ENCODE assay signal across 8 mouse cellular contexts in genomic region chr14:61439141-61439660, GRCm38 (mm10). TPM values are rescaled to one million over a fixed set of nuclear protein-coding genes. Genes with fewer than 3 reads are reported as not detected.
DNase-seq lines count a peak whose midpoint lies in the region; ATAC-seq and TF ChIP-seq lines count a peak whose summit lies in the region.

No protein-coding gene starts in this region.

- under 1% methylated on average over 37 of the region's 62 CpGs for WGBS in neural tube, embryonic 11.5 days
- 0% methylated on average over 60 of the region's 62 CpGs for WGBS in intestine, embryonic 16.5 days
- under 1% methylated on average over 51 of the region's 62 CpGs for WGBS in liver, embryonic 12.5 days (ENCODE audit: insufficient replicate concordance)

- DNase-seq in neural tube, embryonic 11.5 days (ENCODE audit: low spot score): no peak
- no peak for DNase-seq in neural tube, embryonic 10.5 days (ENCODE audit: extremely low spot score, low spot score)
- DNase-seq in cerebellum, adult 11 months: peak; percentile 67
- DNase-seq in thymus, postnatal 25 days: peak; percentile 62

- peak overlapping the region; percentile 39 for H3K4me2 ChIP-seq in neural tube, embryonic 11.5 days (ENCODE audit: low read depth)
- peak overlapping the region; percentile 70 for H3K4me2 ChIP-seq in intestine, embryonic 16.5 days (ENCODE audit: low read depth, low read length)
- peak overlapping the region; percentile 80 for H3K4me2 ChIP-seq in liver, embryonic 12.5 days
- peak overlapping the region; percentile 84 for H3K4me2 ChIP-seq in myocyte (ENCODE audit: low read depth)

- peaks cover 8% of the 10 kb centered on the region for H3K4me1 ChIP-seq in neural tube, embryonic 11.5 days (ENCODE audit: control insufficient read depth, insufficient read depth, low read length)
- H3K4me1 ChIP-seq in intestine, embryonic 16.5 days (ENCODE audit: control insufficient read depth, insufficient read depth, low read length): peaks cover 8% of the 10 kb centered on the region; the same call in 1 of the 2 replicates
- peaks cover 41% of the 10 kb centered on the region for H3K4me1 ChIP-seq in liver, embryonic 12.5 days

- no peaks in the 10 kb centered on the region for H3K36me3 ChIP-seq in neural tube, embryonic 11.5 days (ENCODE audit: control insufficient read depth, insufficient read depth, low read length)
- H3K36me3 ChIP-seq in intestine, embryonic 16.5 days (ENCODE audit: control insufficient read depth, insufficient read depth, low read length): no peaks in the 10 kb centered on the region
- H3K36me3 ChIP-seq in liver, embryonic 12.5 days: peaks cover 10% of the 10 kb centered on the region; the same call in 1 of the 2 replicates
- peaks cover 3% of the 10 kb centered on the region for H3K36me3 ChIP-seq in myocyte (ENCODE audit: control insufficient read depth, insufficient read depth)

- peak overlapping the region; percentile 92 for H3K4me3 ChIP-seq in neural tube, embryonic 11.5 days (ENCODE audit: low read depth, low read length)
- peak overlapping the region; percentile 87 for H3K4me3 ChIP-seq in intestine, embryonic 16.5 days (ENCODE audit: low read length)
- H3K4me3 ChIP-seq in liver, embryonic 12.5 days: peak overlapping the region; percentile 86
- peak overlapping the region; percentile 35 for H3K4me3 ChIP-seq in myocyte

- peak overlapping the region; percentile 97 for H3K27ac ChIP-seq in neural tube, embryonic 11.5 days (ENCODE audit: low read depth, low read length)
- peak overlapping the region; percentile 98 for H3K27ac ChIP-seq in intestine, embryonic 16.5 days (ENCODE audit: low read length)
- peak overlapping the region; percentile 95 for H3K27ac ChIP-seq in liver, embryonic 12.5 days

- peak; percentile 73 for ATAC-seq in neural tube, embryonic 11.5 days (ENCODE audit: insufficient read depth, low FRiP score, low TSS enrichment)
- ATAC-seq in frontal cortex, adult (ENCODE audit: low TSS enrichment): peak; percentile 51
- ATAC-seq in intestine, embryonic 16.5 days: peak; percentile 63
- ATAC-seq in liver, embryonic 12.5 days: peak; percentile 42

- peaks cover 42% of the 10 kb centered on the region for H3K79me2 ChIP-seq in myocyte (ENCODE audit: control insufficient read depth, insufficient read depth)

- H3K27me3 ChIP-seq in neural tube, embryonic 11.5 days (ENCODE audit: control insufficient read depth, insufficient read depth, low read length): no peaks in the 10 kb centered on the region
- no peaks in the 10 kb centered on the region for H3K27me3 ChIP-seq in intestine, embryonic 16.5 days (replicated peaks; ENCODE audit: control insufficient read depth, insufficient read depth, low read length)
- H3K27me3 ChIP-seq in liver, embryonic 12.5 days (replicated peaks): 0 out of 2 replicates have a peak, but pooled peaks cover 5% of the 10 kb centered on the region
- H3K27me3 ChIP-seq in myocyte (ENCODE audit: control insufficient read depth, insufficient read depth, insufficient read length): no peaks in the 10 kb centered on the region

- H3K9ac ChIP-seq in neural tube, embryonic 11.5 days (ENCODE audit: low read length): peak overlapping the region; percentile 93
- peak overlapping the region; percentile 89 for H3K9ac ChIP-seq in intestine, embryonic 16.5 days (ENCODE audit: low read depth, low read length)
- peak overlapping the region; percentile 95 for H3K9ac ChIP-seq in liver, embryonic 12.5 days

- no peaks in the 10 kb centered on the region for H3K9me3 ChIP-seq in neural tube, embryonic 11.5 days (ENCODE audit: control insufficient read depth, low read length)
- H3K9me3 ChIP-seq in intestine, embryonic 16.5 days (ENCODE audit: control insufficient read depth, low read length): no peaks in the 10 kb centered on the region
- no peaks in the 10 kb centered on the region for H3K9me3 ChIP-seq in liver, embryonic 12.5 days (replicated peaks)

- H3ac ChIP-seq in myocyte (ENCODE audit: control insufficient read depth, insufficient read length): peak overlapping the region; percentile 90

- TF ChIP-seq POLR2A in myocyte (IDR thresholded peaks at IDR 0.05; ENCODE audit: insufficient read length, low read depth): no peak

TF ChIP-seq in myocyte, 11 proteins besides CTCF, POLR2A, EP300 and RAD21:
- no peak for TF ChIP-seq POLR2AphosphoS2 (IDR thresholded peaks at IDR 0.05; ENCODE audit: insufficient read length, low read depth)
- no peak for TF ChIP-seq REST (IDR thresholded peaks at IDR 0.05; ENCODE audit: insufficient read depth, insufficient read length)
- TF ChIP-seq TCF12 (IDR thresholded peaks at IDR 0.05; ENCODE audit: insufficient read depth, poor library complexity, severe bottlenecking): no peak
- peak in 1 of 3 experiments; percentile 39 for TF ChIP-seq MYOD1 (IDR thresholded peaks at IDR 0.05; ENCODE audit: control insufficient read depth in 1 of 3, insufficient read length in 2 of 3, low read depth in 2 of 3)
- no peak for TF ChIP-seq MAX (IDR thresholded peaks at IDR 0.05; ENCODE audit: low read depth)

RNA-seq across cellular contexts. Expression of gene Kpna3, which starts 0.5 kb away (rescaled TPM):
- 109 and 111 TPM in 2 replicates for polyA plus RNA-seq in neural tube, embryonic 11.5 days (2014; fragmentation: Nextera tagmentation; extraction: Ambion mirVana)
- polyA plus RNA-seq in intestine, embryonic 16.5 days (2015; fragmentation: Nextera tagmentation; extraction: Ambion mirVana): 35.4 and 37.4 TPM in 2 replicates
- 44.0 and 44.8 TPM in 2 replicates for polyA plus RNA-seq in liver, embryonic 12.5 days (2016; fragmentation: Nextera tagmentation; extraction: Ambion mirVana)
- 13.7 TPM for polyA plus RNA-seq in myocyte (2012; fragmentation: generic; extraction: Trizol)

Comparison
In these comparisons a context has a peak if more than half of its experiments do, and no peak if none do; other contexts are left out.
1. DNase-seq: peak in cerebellum, adult 11 months (single experiment) and thymus, postnatal 25 days (single experiment); none in neural tube, embryonic 11.5 days (single experiment) and neural tube, embryonic 10.5 days (single experiment).
2. H3K4me3 ChIP-seq: peak in every context shown above with its lines; median percentile 92 in neural tube, embryonic 11.5 days; 87 in intestine, embryonic 16.5 days; 86 in liver, embryonic 12.5 days; 35 in myocyte.
3. Peak in every context shown above with its lines, with median percentiles within 50 percentile points of each other: ATAC-seq, H3K27ac ChIP-seq, H3K4me2 ChIP-seq and H3K9ac ChIP-seq.